Mouse (Mus musculus): ENCODE data around the gene Cela3b. TPM values are rescaled to one million over a fixed set of nuclear protein-coding genes. Genes with fewer than 3 reads are reported as not detected.

Cela3b gene
- total RNA-seq (2021) (not detected), polyA plus RNA-seq (2012; rRNA removed) (0.32 TPM in 1 of 2 replicates, not detected in the other)
- long read RNA-seq, result 0 reads

- Histone ChIP-seq H3K36me3 (ENCODE audit: control insufficient read depth, insufficient read depth, low read length) (no peaks in the 10 kb centered on the region), H3K9ac (ENCODE audit: low read depth, low read length) (no peak within 1 kb of the TSS), H3K4me3 (no peak within 1 kb of the TSS), H3K79me2 (replicated peaks; ENCODE audit: control insufficient read depth, insufficient read depth, low read length) (no peaks in the 10 kb centered on the region), H3K27ac (no peak within 1 kb of the TSS), H3K4me1 (ENCODE audit: control insufficient read depth, insufficient read depth, low read length) (peaks cover 4% of the 10 kb centered on the region), H3K27me3 (ENCODE audit: control insufficient read depth, insufficient read depth, low read length) (no peaks in the 10 kb centered on the region)
- DNase-seq, result no peak
- whole genome bisulfite sequencing, result 50% methylated on average over 4 of the region's 4 CpGs
- intact Hi-C loops (cut with DNase I), result no loop called here
- TF ChIP-seq CTCF (IDR thresholded peaks at IDR 0.05) (no peak), POLR2A (IDR thresholded peaks at IDR 0.05; ENCODE audit: insufficient read depth, low read depth, low read length) (no peak), EP300 (IDR thresholded peaks at IDR 0.05; ENCODE audit: insufficient read depth, low read depth, low read length) (no peak)
These were observed at the start of gene Cela3b for GRCm38 (mm10) chr4:137430502-137430901. Gene Cela3b (minus strand): TSS chr4:137430540.

DNA sequence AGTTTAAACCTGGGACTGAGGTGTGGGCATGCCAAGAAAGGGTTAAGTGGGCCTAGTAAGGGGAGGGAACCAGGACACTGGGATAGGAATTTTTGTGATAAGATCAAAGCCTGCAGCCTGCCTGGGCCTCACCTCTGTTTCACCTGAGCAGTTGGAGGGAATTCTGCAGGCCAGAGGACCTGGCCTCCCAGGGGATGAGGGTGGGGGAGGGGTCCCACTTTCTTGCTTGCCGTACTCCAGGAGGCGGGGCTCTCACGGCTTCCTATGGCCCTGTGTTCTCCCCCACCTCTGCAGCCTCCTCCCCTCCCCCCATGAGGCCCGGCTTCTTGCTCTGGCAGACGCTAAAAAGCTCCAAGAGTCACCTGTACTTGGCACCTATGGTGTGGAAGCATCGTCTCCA lies 49.4 kb upstream of the Cela3b start:
- intact Hi-C loops (cut with DNase I), result no loop called here
- no peak overlapping the region for H3K4me3 ChIP-seq
- H3K4me1 ChIP-seq (ENCODE audit: control insufficient read depth, insufficient read depth, low read length), result peaks cover 69% of the 10 kb centered on the region
- WGBS, result 23% methylated on average over 6 of the region's 6 CpGs
- H3K27me3 ChIP-seq (ENCODE audit: control insufficient read depth, insufficient read depth, low read length), result no peaks in the 10 kb centered on the region
- TF ChIP-seq EP300 (IDR thresholded peaks at IDR 0.05; ENCODE audit: insufficient read depth, low read depth, low read length) (no peak), CTCF (IDR thresholded peaks at IDR 0.05) (no peak), POLR2A (IDR thresholded peaks at IDR 0.05; ENCODE audit: insufficient read depth, low read depth, low read length) (no peak)
- peak; percentile 30 to 41 for DNase-seq
- H3K9ac ChIP-seq (ENCODE audit: low read depth, low read length), result 0 out of 2 replicates have a peak overlapping the region, but pooled peaks have one; percentile 16
- peaks cover 20% of the 10 kb centered on the region for H3K36me3 ChIP-seq (ENCODE audit: control insufficient read depth, insufficient read depth, low read length)
- peaks cover 7% of the 10 kb centered on the region for H3K79me2 ChIP-seq (replicated peaks; ENCODE audit: control insufficient read depth, insufficient read depth, low read length)
- H3K27ac ChIP-seq, result peak overlapping the region; percentile 95

DNA sequence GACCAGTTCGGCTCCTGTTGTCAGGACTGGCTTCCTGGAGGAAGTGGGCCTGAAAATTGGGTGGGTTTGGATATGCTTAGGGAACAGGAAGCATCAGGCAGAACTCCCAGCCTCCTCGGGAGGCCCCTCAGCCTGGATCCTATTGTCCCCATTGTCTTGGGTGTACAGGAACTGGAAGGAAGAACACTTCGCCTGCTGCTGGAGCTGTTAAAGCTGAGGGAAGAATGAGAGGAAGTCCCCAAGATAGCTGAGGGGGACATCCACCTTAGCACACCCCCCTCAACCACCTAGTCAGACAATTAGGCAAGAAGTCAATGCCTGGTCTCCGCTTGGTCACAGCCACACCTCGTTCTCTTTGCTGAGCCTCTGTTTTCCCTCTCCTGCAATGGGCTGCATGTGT lies 48.0 kb upstream of the Cela3b start:
- H3K27ac ChIP-seq, result peak overlapping the region; percentile 95
- H3K9ac ChIP-seq (ENCODE audit: low read depth, low read length), result peak overlapping the region; percentile 47; the same call in 1 of the 2 replicates
- H3K4me1 ChIP-seq (ENCODE audit: control insufficient read depth, insufficient read depth, low read length), result peaks cover 68% of the 10 kb centered on the region
- 39% methylated on average over 5 of the region's 5 CpGs for WGBS
- peak; percentile 56 to 76 for DNase-seq
- peak overlapping the region; percentile 36 for H3K4me3 ChIP-seq
- intact Hi-C loops (cut with DNase I), result loop anchor here (1.0 kb wide), 2 partner anchors 10 to 20 kb away; no protein-coding TSS in a partner anchor
- H3K79me2 ChIP-seq (replicated peaks; ENCODE audit: control insufficient read depth, insufficient read depth, low read length), result peaks cover 9% of the 10 kb centered on the region
- peaks cover 18% of the 10 kb centered on the region for H3K36me3 ChIP-seq (ENCODE audit: control insufficient read depth, insufficient read depth, low read length)
- H3K27me3 ChIP-seq (ENCODE audit: control insufficient read depth, insufficient read depth, low read length), result no peaks in the 10 kb centered on the region
- TF ChIP-seq CTCF (IDR thresholded peaks at IDR 0.05), result no peak
- TF ChIP-seq POLR2A (IDR thresholded peaks at IDR 0.05; ENCODE audit: insufficient read depth, low read depth, low read length), result peak; percentile 65; the same call in 1 of the 2 replicates
- TF ChIP-seq EP300 (IDR thresholded peaks at IDR 0.05; ENCODE audit: insufficient read depth, low read depth, low read length), result peak; percentile 97

- Histone ChIP-seq H3K4me3 (peak overlapping the region; percentile 36), H3K9ac (ENCODE audit: low read depth, low read length) (peak overlapping the region; percentile 39), H3K36me3 (ENCODE audit: control insufficient read depth, insufficient read depth, low read length) (peaks cover 18% of the 10 kb centered on the region), H3K27ac (peak overlapping the region; percentile 89), H3K4me1 (ENCODE audit: control insufficient read depth, insufficient read depth, low read length) (peaks cover 74% of the 10 kb centered on the region), H3K79me2 (replicated peaks; ENCODE audit: control insufficient read depth, insufficient read depth, low read length) (peaks cover 12% of the 10 kb centered on the region), H3K27me3 (ENCODE audit: control insufficient read depth, insufficient read depth, low read length) (no peaks in the 10 kb centered on the region)
- DNase-seq, result no peak
- no peak for TF ChIP-seq POLR2A (IDR thresholded peaks at IDR 0.05; ENCODE audit: insufficient read depth, low read depth, low read length)
- TF ChIP-seq EP300 (IDR thresholded peaks at IDR 0.05; ENCODE audit: insufficient read depth, low read depth, low read length), result no peak
- TF ChIP-seq CTCF (IDR thresholded peaks at IDR 0.05), result no peak
- 40% methylated on average over 6 of the region's 6 CpGs for WGBS
- intact Hi-C loops (cut with DNase I), result loop anchor here (1.0 kb wide), 2 partner anchors 11 to 21 kb away; no protein-coding TSS in a partner anchor
These were observed 47.3 kb upstream of the Cela3b start for GRCm38 (mm10) chr4:137477611-137478010.

GRCm38 (mm10) chr4:137476761-137477237 lies 46.5 kb upstream of the Cela3b start:
- peaks cover 12% of the 10 kb centered on the region for H3K79me2 ChIP-seq (replicated peaks; ENCODE audit: control insufficient read depth, insufficient read depth, low read length)
- peak overlapping the region; percentile 89 for H3K27ac ChIP-seq
- H3K4me1 ChIP-seq (ENCODE audit: control insufficient read depth, insufficient read depth, low read length), result peaks cover 67% of the 10 kb centered on the region
- H3K36me3 ChIP-seq (ENCODE audit: control insufficient read depth, insufficient read depth, low read length), result peaks cover 18% of the 10 kb centered on the region
- TF ChIP-seq EP300 (IDR thresholded peaks at IDR 0.05; ENCODE audit: insufficient read depth, low read depth, low read length) (0 out of 2 replicates have a peak, but pooled peaks have one; percentile 12), CTCF (IDR thresholded peaks at IDR 0.05) (no peak)
- H3K9ac ChIP-seq (ENCODE audit: low read depth, low read length), result peak overlapping the region; percentile 39
- H3K27me3 ChIP-seq (ENCODE audit: control insufficient read depth, insufficient read depth, low read length), result no peaks in the 10 kb centered on the region
- DNase-seq, result peak; percentile 85 to 86
- WGBS, result 3% methylated on average over 17 of the region's 17 CpGs
- intact Hi-C loops (cut with DNase I), result no loop called here
- peak overlapping the region; percentile 36 for H3K4me3 ChIP-seq

GRCm38 (mm10) chr4:137476065-137476760 lies 45.9 kb upstream of the Cela3b start:
- Histone ChIP-seq H3K4me1 (ENCODE audit: control insufficient read depth, insufficient read depth, low read length) (peaks cover 66% of the 10 kb centered on the region), H3K27ac (peak overlapping the region; percentile 89), H3K9ac (ENCODE audit: low read depth, low read length) (peak overlapping the region; percentile 39), H3K27me3 (ENCODE audit: control insufficient read depth, insufficient read depth, low read length) (no peaks in the 10 kb centered on the region), H3K4me3 (peak overlapping the region; percentile 36), H3K36me3 (ENCODE audit: control insufficient read depth, insufficient read depth, low read length) (peaks cover 16% of the 10 kb centered on the region; the same call in 1 of the 2 replicates), H3K79me2 (replicated peaks; ENCODE audit: control insufficient read depth, insufficient read depth, low read length) (peaks cover 10% of the 10 kb centered on the region)
- TF ChIP-seq CTCF (IDR thresholded peaks at IDR 0.05) (no peak), POLR2A (IDR thresholded peaks at IDR 0.05; ENCODE audit: insufficient read depth, low read depth, low read length) (peak; percentile 86), EP300 (IDR thresholded peaks at IDR 0.05; ENCODE audit: insufficient read depth, low read depth, low read length) (peak; percentile 62)
- WGBS, result 15% methylated on average over 10 of the region's 10 CpGs
- DNase-seq, result peak in 1 of 2 experiments; percentile 90
- intact Hi-C loops (cut with DNase I), result no loop called here

Measured in heart, adult 2 months (tissue).